Mouse (Mus musculus): ENCODE measurements at regions not wholly inside any gene's neighbourhood (a gene's known extent, or its start where the extent isn't known, plus 50 kb on each side); places are given as distances from the start of the nearest gene placed in this dataset.

DNA sequence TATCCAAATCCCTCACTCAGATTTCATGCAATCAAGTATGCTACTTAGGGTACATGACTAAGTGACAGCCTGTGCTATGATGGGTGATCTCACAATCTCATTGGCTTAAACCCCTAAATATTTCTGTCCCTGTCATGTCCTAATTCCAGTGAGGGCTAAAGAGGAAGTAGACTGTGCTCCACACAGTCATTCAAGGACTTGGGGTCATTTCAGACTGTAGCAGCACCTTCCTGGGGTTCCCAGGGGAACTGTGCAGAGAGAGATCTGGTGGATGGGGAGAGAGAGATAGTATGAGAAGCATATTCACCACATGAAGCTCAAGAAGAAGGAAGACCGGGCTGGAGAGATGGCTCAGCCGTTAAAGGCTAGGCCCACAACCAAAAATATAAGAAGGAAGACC is 100.7 kb downstream of the H2al2a start:
- TF ChIP-seq CTCF (conservative IDR thresholded peaks at IDR 0.05 in 1 of 2, IDR thresholded peaks at IDR 0.05 in 1 of 2; ENCODE audit: low read depth in 2 of 2, low read length in 2 of 2): no peak
- no peak for TF ChIP-seq POLR2A (IDR thresholded peaks at IDR 0.05; ENCODE audit: low read depth, low read length)
- no peak for TF ChIP-seq MYC (IDR thresholded peaks at IDR 0.05; ENCODE audit: low read depth, low read length)
- TF ChIP-seq EP300 (IDR thresholded peaks at IDR 0.05; ENCODE audit: low read length): peak; percentile 78
- TF ChIP-seq KAT2A (IDR thresholded peaks at IDR 0.05; ENCODE audit: insufficient replicate concordance, low read length): no peak
- TF ChIP-seq IRF4 (IDR thresholded peaks at IDR 0.05; ENCODE audit: low read depth, low read length): peak; percentile 41; the same call in 1 of the 2 replicates
- no peak for TF ChIP-seq MAX (IDR thresholded peaks at IDR 0.05; ENCODE audit: low read length)
